Mouse (Mus musculus): ENCODE results near the gene Adgrb3.

The Adgrb3 gene

DNA sequence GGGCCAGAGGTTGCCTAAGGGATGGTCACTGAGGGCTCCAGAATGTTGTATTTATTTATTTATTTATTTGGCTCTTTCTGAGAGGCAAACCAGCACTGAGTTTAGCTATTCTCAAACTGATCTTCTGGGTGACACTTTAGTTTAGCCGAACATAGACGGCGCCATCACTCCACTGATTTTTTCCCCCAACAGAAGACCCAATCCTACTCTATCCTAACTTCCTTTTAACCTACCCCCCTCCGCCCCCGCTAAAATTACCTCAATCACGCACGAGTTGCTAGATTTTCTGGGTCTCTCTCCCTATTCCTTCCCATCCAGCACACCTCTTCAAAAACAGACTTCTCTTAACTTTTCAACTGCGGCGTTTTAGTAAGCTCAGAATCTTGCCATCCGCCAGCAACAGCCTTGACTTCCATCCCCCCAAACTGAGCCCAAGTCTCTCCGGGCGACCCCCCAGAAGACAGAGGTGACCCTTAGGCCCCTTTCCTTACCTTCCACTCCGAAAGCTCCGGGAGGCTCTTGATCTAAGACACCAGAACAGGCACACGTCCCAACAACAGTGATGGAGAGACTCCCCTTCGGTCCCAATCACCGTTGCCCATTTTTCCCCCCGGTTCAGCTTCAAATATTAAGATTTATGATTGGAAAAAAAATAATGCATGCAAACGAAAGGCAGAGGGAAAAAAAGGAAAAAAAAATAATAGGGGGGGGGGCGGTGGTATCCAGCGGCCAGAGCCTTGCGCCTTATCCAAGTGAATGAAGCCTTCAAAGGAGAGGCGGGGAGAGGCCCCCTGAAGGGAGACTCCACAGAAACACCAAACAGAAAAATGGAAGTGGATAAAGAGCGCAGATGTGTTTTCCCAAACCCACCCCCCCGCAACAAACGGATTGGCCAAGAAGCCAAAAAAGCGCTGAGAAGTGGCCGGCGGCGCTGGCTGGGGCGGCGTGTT is at the start of gene Adgrb3:
Gene Adgrb3 (minus strand): TSS at position 737 of the 950 bp plus-strand sequence.
- DNase-seq (ENCODE audit: low read depth, low spot score) = no peak

DNA sequence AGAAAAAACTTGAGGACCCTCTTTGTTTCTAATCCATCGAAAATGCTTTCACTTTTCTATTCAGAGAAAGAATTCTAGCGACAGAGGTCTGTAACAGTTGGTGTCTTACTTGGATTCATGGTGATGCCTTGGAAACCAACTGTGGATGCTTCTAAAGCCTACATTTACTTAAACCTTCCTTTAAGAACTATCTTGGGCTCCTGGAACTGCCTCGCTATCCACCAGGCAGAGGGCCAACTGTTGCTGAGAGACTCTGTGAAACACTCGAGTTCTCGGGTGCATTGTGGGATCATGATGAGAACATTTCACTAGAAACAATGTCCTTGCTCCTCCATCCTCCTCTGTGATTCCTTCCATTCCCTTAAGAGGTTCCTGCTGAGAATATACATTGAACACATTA is 48.0 kb upstream of the Adgrb3 start:
- no peak for DNase-seq (ENCODE audit: low read depth, low spot score)

DNA sequence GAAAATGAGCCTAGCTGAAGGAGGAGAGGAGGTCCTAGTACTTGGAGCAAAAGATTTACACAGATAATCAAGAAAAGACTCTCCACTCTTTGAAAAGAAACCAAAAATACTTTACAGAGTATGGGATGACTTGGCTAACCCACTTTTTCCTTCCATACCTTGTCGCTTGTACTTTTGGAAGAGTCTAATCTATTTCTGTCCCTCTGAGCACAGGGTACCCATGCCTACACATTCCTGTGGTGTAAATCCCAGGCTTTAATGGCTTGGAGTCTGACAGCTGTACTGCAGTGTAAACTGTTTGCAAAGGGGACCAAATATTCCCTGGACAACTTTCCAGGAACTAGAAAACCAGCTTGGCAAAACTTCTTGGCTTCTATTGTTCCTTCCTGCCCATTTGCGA is 28.0 kb upstream of the Adgrb3 start:
- no peak for DNase-seq (ENCODE audit: low read depth, low spot score)

DNA sequence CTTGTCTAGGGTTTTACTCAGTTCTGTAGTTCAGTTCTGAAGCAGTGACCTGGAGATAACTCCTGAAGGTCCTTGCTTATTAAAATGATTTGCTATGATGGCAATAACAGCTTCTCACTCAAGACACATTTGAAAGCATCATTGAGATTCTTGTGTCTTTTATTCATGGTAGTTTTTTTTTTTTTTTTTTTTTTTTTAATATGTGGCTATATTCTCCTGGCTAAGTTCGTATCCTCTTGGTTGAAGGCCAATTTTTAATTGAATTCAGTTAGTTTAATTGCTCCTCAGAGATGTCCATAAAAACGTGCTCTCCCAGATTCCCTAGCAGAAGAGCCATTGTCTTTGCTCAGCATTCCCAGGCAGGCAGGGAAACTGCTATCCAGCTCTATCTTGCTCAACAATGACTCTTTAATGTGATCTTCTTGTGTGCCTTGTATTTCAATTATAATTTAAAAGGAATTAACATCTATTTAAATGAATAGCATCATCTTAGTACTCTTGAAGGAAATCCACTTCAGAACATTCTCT is 25.0 kb upstream of the Adgrb3 start:
- no peak for DNase-seq (ENCODE audit: low read depth, low spot score)

DNA sequence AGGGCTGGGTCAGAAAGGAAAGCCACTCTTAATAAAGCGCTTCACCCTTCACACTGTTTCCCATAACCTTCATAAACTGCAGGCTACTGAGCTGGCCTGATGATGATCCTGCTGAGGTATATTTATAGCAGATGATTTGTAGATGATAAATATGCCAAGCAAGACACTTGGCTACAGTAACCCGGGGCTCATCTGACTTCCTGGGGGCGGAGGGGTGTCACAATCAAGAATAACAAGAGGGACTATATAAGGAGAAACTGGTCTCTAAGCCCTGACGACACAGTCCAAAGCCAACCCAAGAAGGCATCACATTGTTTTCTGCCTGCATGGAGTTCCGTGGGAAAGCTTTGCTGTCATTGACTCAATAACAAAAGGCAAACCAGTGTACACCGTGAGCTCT is 2.8 kb upstream of the Adgrb3 start:
- DNase-seq (ENCODE audit: low read depth, low spot score) = no peak

DNA sequence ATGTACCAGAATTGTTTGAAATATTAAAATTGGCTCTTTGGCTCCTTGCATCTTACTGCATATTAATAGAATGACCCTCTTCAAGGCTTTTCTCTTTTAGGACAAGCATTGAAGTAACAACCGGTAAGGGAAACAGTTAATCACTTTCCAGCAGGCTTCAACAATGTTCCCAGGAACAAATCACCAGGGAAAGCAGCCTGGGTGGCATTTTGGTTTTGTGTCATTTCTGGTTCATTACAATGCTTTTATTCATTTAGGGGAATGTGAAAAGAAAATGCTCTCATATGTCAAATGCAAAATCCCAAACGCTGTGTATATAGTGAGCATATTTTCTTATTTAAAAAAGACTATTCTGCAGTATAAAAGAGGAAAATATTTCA is 2.0 kb upstream of the Adgrb3 start:
- peak; percentile 27 for DNase-seq (ENCODE audit: low read depth, low spot score)

DNA sequence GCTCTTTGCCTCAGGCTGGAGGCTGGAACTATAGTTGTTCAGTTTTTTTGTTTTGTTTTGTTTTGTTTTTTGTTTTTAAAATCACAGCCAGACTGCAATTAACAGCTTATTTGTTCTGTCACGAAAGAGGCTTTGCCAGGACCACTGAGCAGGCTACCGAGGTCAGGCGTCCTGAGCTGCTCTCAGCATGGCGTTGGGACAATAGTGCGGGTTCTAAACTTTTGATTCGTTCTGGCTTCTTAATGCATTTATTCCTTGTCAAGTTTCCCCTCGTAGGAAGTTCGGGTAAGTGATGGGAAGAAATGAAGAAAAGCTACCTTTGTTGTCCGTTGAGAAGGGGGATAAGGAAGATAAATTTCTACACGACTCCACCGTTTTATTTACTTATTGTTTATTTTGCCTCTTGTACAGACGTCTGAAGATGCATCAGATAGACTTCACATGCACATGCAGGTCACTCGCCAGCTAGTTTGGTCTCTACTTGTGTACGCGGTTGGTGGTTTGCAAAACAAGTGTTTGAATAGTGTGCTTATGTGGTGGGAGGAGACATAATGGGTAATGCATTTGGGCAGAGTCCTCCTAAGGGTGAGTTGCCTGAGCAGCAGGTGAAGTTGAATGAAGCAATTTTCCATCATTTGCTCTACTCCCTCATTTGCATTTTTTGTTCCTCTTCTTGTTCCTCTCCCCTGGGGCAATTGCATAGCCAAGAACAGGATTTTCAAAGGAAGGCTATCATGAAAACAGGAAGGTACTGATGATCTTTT is 1.4 kb upstream of the Adgrb3 start:
- peak; percentile 23 for DNase-seq (ENCODE audit: low read depth, low spot score)

DNA sequence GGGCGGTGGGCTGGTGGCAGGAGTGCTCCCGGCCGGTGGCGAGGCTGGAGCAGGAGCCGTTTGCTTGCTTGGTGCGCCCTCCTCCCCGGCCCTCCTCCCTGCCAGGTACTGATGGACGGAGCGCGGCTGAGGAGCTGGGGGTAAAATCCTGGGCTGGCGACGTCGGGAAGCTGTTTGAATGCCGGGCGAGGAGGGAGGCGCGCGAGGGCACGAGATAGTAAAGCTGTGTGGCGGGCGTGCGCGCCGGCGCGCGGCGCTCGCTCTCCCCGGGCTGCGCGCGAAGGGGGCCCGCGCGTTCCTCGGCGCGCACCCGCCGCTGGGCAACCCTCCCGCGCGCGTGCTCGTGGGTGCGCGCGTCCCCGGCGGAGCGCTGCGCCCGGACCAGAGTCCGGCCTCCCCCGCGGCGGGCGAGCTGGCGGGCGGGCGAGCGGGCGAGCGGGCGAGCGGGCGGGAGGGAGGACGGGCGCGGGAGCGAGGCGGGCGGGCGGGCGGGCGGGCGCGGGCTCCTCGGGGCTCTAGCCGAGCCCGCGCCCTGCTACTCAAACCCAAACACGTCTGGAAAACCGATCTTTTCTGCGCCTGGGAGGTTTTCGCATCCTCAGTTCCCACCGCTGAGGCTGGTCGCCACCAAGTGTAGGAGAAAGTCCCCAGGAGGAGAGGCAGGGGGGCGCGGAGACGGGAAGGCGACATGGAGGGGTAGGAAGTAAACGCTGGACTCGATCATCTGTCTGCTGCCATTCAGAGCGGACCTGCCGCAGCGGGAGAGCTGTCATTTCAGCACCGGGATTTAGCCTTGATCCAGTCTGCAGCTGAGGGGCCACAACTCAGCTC is 629 bp upstream of the Adgrb3 start:
- DNase-seq (ENCODE audit: low read depth, low spot score) = peak; percentile 78

DNA sequence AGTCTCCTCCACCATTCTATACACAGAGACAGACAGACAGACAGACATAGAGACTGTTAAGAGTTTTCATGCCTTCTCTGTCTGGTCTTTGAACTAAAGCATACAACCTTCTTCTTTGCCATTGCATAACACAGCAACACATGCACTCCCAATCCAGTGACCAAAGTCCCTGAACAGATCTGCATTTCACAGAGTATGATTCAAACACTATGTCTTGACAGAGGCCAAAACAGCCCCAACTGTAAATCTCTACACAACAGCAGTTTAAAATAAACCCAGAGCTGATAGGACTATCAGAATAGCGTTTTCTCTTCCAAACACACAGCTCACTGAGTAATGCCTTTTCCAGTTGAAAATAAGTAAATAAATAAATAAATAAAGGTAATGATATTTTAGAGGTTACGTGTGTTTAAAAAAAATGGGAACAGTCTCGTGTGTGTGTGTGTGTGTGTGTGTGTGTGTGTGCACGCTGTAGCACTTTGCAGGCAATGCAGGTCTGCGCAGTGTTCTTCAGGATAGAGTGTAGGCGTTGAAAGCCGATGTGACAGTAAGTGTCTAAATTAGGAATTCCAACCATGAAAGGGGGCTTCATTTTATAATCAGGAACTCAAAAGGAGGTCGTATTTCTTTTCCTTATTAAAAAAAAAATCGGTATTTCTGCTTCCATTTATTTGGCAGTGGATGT is 1.3 kb downstream of the Adgrb3 start:
- DNase-seq (ENCODE audit: low read depth, low spot score) = no peak

DNA sequence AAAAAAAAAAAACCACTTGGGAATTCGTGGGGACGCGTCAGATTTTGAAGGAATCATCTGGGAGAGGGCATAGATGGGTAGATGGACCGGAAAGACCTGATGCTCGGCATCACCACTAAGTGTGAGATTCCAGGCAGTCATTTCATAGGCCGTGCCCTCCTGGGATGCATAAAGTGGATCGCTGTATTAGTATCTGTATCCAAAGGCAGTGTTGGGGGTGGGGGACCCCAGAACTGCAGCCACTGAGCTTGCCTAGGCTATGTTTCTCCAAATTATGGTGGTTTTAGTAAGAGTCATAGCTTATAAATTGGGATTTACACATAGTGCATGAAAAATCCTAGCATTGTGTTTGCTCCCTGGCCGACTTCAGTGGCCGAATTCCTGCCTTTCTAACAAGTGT is 2.1 kb downstream of the Adgrb3 start:
- no peak for DNase-seq (ENCODE audit: low read depth, low spot score)

DNA sequence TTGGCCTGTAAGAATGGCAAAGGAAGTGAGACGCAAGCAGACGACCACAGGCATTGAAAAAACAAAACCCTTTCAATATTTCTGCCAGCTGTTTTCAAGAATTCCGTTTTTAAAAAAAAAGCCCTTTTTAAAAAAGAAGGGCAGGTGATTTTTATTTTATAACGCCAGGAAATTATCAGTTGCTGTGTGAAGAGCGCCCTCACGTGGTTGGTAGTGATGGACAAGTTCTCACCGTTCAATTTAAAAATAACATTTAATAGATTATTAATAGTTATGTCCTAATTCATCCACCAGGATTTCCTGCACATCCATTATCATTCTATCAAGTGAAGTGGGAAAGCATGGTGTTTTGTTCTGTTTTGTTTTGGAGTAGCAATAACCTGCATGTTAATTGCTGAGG is 2.7 kb downstream of the Adgrb3 start:
- peak; percentile 40 for DNase-seq (ENCODE audit: low read depth, low spot score)

DNA sequence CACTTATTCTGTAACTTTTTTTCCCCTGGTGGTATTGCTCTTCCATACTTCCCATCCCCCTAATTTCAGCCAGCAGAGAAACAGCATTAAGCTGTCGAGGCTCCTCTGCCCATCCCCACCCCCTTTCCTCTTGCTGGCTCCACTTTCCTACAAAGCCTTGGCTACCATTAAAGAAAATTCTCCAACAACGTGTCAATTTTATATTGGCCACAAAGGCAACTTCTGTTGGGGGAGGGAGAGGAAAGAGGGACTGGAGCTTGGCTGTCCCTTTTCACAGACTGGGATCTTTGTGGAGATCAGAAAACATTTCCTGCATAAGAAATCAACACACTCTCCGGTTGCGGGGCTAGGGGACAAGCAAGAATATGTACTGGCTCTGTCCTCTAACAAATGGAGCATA is 4.9 kb downstream of the Adgrb3 start:
- no peak for DNase-seq (ENCODE audit: low read depth, low spot score)

DNA sequence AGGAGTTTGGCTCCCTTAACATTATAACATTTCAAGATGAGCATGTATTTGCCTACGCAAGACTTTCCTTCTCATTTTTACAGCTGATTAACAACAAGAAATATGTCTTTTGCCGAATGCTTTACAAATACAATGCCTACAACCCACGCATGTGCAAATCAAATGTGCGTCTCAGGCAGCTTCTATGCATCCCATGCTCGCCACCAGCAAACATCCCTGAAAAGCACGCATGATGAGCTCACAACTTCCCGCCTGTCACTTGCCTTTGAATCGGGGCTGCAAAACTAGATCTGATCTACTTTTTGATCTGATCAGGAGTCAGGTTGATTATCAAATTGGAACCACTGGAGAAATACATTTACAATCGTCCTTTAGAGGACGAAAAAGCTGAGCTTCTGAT is 5.5 kb downstream of the Adgrb3 start:
- DNase-seq (ENCODE audit: low read depth, low spot score) = no peak

DNA sequence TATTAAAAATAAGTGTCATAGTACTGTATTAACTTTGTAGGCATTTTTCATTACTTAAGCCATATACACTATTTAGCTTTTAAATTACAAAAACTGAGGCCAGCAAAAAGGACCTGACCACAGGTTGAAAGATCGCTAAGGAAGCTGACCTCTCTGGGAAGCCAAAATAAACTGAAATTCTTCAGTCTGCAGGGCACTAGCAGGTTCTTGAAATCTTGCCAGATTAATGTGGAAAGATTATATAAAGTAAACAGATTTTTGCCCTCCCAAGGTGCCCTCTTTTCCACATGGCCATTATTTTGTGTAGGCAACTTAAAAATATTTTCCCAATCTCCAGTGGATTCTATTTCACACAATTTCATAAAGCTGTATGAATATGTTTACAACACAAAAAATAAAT is 14.0 kb downstream of the Adgrb3 start:
- no peak for DNase-seq (ENCODE audit: low read depth, low spot score)

DNA sequence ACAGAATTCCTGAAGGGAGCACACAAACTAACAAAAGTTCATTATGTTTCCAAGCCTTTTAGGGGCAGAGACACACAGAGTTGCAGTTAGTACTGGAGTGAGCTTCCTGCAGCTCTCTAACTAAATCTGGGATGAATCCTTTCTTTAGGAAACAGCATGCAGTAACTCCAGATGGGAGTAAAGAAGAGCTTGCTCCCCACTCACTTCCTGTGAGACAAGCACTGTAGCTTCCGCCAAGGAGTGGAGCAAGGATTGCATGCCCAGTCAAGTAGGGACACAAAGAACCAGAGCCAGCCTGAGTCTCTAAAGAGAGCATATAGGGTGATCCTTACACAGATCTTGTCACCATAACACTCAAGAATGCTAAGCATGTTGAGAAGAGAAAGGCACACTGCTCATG is 50.7 kb downstream of the Adgrb3 start:
- DNase-seq (ENCODE audit: low read depth, low spot score) = no peak

DNA sequence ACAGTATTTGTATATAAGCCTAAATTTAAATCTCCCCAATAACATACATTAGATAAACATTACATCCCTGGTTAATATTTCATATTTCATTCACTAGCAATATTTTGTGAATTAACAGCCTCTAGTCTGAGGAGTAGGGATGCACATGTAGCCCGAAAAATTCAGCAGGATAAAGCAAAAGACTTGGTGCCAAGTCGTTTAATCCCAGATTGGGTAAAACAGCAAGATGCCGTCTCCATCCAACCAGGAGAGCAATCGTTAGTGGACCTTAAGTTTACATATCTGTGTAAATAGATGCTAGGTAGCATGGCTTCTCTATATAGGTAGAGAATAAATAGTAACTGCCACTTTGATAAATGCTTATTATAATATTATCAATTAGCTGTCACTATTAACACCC is 52.0 kb downstream of the Adgrb3 start:
- no peak for DNase-seq (ENCODE audit: low read depth, low spot score)

DNA sequence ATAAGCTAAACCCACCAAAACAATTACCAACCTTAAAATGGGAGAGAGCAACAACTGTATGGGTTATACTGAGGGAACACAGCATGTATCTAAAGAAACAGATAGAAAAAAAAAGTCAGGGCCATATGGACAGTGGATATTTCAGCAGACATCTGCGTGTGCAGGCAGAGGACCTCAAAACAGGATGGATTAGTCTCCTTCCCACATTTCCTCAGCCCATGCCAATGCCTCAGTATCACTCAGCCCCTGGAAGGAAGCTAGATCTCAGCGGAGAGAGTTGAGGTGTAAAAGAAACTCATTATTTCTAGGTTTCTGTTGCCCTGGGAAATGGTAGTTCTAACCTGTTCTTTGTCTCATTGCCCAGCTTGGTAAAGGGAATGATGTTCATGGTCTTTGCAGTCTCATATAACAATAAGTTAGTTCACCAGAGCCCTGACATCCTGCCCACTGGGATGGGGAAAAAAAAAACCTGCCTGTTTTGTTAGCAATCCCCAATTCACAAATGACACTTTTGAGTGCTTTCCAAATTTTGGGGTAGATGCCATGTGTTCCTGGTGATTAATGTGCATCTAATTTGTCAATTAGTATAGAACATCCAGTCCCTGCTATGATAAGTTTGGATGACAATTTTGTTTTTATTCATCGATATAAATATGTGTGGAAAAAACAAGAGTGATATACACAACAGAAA is 53.9 kb downstream of the Adgrb3 start:
- no peak for DNase-seq (ENCODE audit: low read depth, low spot score)

DNA sequence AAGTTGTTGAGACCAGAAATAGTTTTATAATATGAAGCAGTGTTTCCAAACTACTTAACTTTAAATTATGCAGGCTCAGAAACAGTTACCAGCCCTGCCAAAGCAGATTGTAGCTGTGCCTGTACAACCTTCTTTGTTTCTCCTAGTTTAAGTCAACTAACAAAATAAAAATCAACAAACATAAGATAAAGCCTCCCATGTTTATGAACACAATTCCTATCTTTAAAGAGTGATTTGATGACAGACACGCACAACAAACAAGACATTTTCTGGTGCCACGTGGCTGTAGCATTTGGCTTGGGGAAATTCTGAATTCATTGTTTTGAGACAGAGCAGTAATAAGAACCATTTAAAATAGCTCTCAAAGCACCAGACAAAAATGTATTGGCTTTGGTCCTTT is 60.5 kb downstream of the Adgrb3 start:
- no peak for DNase-seq (ENCODE audit: low read depth, low spot score)

DNA sequence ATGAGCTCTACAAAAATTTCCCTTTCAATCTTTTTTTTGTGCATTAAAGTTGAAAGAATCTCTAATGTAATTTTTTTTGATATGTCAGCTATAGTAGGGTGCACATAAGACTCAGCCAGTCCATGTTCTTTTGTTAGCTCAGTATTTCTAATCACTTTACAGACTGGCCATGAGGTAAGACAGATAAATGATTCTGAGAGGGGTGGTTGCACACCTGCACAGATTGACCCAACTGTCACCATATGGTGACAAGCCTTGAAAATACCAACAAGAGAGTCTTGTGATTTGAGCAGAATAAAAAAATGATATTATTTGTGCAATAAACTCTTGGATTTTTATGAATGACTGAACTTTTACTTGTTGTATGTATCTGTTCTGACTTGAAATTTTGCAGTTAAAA is 74.2 kb downstream of the Adgrb3 start:
- DNase-seq (ENCODE audit: low read depth, low spot score) = no peak

DNA sequence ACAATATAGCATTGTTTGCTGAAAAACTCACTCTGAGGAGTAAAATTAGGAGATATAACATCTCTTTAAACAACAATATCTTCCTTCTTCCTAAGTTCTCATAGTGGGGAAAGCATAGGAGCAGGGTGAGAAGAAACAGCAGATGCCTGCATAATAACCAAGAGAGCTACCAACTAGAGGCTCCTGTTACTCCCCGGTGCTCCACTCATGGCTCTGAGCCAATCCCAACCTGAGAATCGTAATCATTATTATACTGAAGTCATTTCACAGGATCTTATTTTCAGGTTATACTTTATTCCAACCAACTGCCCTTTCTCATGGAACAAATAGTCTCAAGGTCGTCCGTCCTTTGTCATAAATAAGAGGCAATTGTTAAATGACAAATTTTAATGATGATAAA is 75.0 kb downstream of the Adgrb3 start:
- no peak for DNase-seq (ENCODE audit: low read depth, low spot score)

DNA sequence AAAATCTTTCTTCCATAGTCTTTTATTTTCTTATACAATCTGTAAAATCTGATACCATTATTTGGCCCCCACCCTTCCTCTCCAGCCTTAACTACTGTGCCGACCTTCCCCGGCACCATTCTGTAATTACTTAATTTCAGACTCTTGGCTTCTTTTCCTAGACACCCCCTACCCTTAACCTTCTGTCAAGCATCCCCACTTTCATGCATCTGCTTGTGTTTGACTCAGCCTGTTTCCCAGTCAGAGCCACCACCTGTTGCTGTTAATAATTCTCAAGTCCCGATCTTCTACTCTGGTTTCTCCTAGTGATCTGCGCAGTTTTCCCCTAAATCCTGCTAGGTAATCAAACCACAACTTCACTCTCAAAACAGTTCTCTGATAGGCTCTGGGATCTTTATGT is 83.9 kb downstream of the Adgrb3 start:
- peak; percentile 2 for DNase-seq (ENCODE audit: low read depth, low spot score)
